Mouse (Mus musculus) hindbrain, embryonic 13.5 days (tissue): ENCODE results near the gene Madcam1. TPM values are rescaled to one million over a fixed set of nuclear protein-coding genes. Genes with fewer than 3 reads are reported as not detected.

ENCODE experiments used
- ATAC-seq: fragments of 200-750 bp; cut with Nextera tagmentation; 2 replicates; pipeline ENCODE4 v1.8.0; 2017; ENCODE audit warnings: moderate TSS enrichment; ENCODE audit not compliant: low FRiP score
- H3K27ac ChIP-seq: fragments of 300-500 bp; sonication (generic); 2 replicates; pipeline ENCODE4 v1.5.1; 2015; ENCODE audit warnings: inconsistent platforms, mild to moderate bottlenecking, moderate library complexity
- H3K27me3 ChIP-seq: fragments of 300-500 bp; sonication (generic); 2 replicates; pipeline ENCODE4 v1.6.1; 2015; ENCODE audit warnings: mild to moderate bottlenecking, inconsistent platforms
- H3K36me3 ChIP-seq: fragments of 300-500 bp; sonication (generic); 2 replicates; pipeline ENCODE4 v1.6.1; 2015; ENCODE audit warnings: mild to moderate bottlenecking, inconsistent platforms
- H3K4me1 ChIP-seq: fragments of 300-500 bp; sonication (generic); replicated peaks from 2 replicates; pipeline ENCODE4 v1.6.1; 2015; ENCODE audit warnings: inconsistent platforms
- H3K4me2 ChIP-seq: fragments of 300-500 bp; sonication (generic); 2 replicates; pipeline ENCODE4 v1.6.1; 2015; ENCODE audit warnings: inconsistent platforms, mild to moderate bottlenecking, moderate library complexity
- H3K4me3 ChIP-seq: fragments of 300-500 bp; sonication (generic); 2 replicates; pipeline ENCODE4 v1.5.1; 2015; ENCODE audit warnings: mild to moderate bottlenecking, inconsistent platforms
- H3K9ac ChIP-seq: fragments of 300-500 bp; sonication (generic); 2 replicates; pipeline ENCODE4 v1.6.1; 2015; ENCODE audit warnings: mild to moderate bottlenecking, inconsistent platforms
- H3K9me3 ChIP-seq: fragments of 300-500 bp; sonication (generic); 2 replicates; pipeline ENCODE4 v1.6.1; 2016; ENCODE audit warnings: inconsistent platforms
- WGBS: fragments of 180-500 bp; shearing (Covaris S2); methylation state at CpG from one replicate; pipeline ENCODE4 v1.1.7; 2015; 5-methylcytosine and 5-hydroxymethylcytosine counted together
- polyA plus RNA-seq: library from polyadenylated mRNA; unstranded; fragments of >200 nt; fragmentation: Nextera tagmentation; extraction: Ambion mirVana; gene quantifications from 2 replicates; pipeline ENCODE4 v1.2.1, GENCODE M21; 2015

The Madcam1 gene
- 0.87 and 0.88 TPM in 2 replicates for polyA plus RNA-seq

GRCm38 (mm10) chr10:79664131-79664665 lies at the start of gene Madcam1:
Gene Madcam1, plus strand, starts transcription at chr10:79664559.
- 13% methylated on average over 13 of the region's 13 CpGs for WGBS
- no peak for ATAC-seq
- H3K36me3 ChIP-seq: no peaks in the 10 kb centered on the region
- no peaks in the 10 kb centered on the region for H3K9me3 ChIP-seq
- no peaks in the 10 kb centered on the region for H3K27me3 ChIP-seq
- H3K4me2 ChIP-seq: no peak within 1 kb of the TSS
- no peak within 1 kb of the TSS for H3K4me3 ChIP-seq
- no peak within 1 kb of the TSS for H3K9ac ChIP-seq
- H3K27ac ChIP-seq: no peak within 1 kb of the TSS
- peaks cover 12% of the 10 kb centered on the region for H3K4me1 ChIP-seq

GRCm38 (mm10) chr10:79615860-79616259 lies 48.5 kb upstream of the Madcam1 start:
- Histone ChIP-seq H3K4me2 (no peak overlapping the region), H3K27me3 (peaks cover 32% of the 10 kb centered on the region), H3K9ac (no peak overlapping the region), H3K4me3 (no peak overlapping the region), H3K4me1 (peaks cover 33% of the 10 kb centered on the region), H3K27ac (no peak overlapping the region), H3K9me3 (no peaks in the 10 kb centered on the region), H3K36me3 (peaks cover 19% of the 10 kb centered on the region)
- no peak for ATAC-seq
- 16% methylated on average over 8 of the region's 8 CpGs for WGBS

GRCm38 (mm10) chr10:79616376-79616775 lies 48.0 kb upstream of the Madcam1 start:
- Histone ChIP-seq H3K4me2 (no peak overlapping the region), H3K9ac (no peak overlapping the region), H3K27me3 (peaks cover 27% of the 10 kb centered on the region), H3K9me3 (no peaks in the 10 kb centered on the region), H3K36me3 (peaks cover 23% of the 10 kb centered on the region), H3K4me1 (peaks cover 34% of the 10 kb centered on the region), H3K27ac (no peak overlapping the region), H3K4me3 (no peak overlapping the region)
- ATAC-seq: no peak
- 86% methylated on average over 5 of the region's 5 CpGs for WGBS

GRCm38 (mm10) chr10:79623950-79624349 lies 40.4 kb upstream of the Madcam1 start:
- no peak overlapping the region for H3K27ac ChIP-seq
- ATAC-seq: no peak
- peak overlapping the region; percentile 20; the same call in 1 of the 2 replicates for H3K9ac ChIP-seq
- WGBS: 62% methylated on average over 12 of the region's 12 CpGs
- H3K4me2 ChIP-seq: no peak overlapping the region
- H3K4me1 ChIP-seq: peaks cover 11% of the 10 kb centered on the region; the same call in 1 of the 2 replicates
- peaks cover 50% of the 10 kb centered on the region for H3K36me3 ChIP-seq
- H3K27me3 ChIP-seq: no peaks in the 10 kb centered on the region
- no peaks in the 10 kb centered on the region for H3K9me3 ChIP-seq
- H3K4me3 ChIP-seq: no peak overlapping the region

- H3K27ac ChIP-seq: no peak overlapping the region
- WGBS: 76% methylated on average over 9 of the region's 9 CpGs
- H3K9ac ChIP-seq: no peak overlapping the region
- H3K4me3 ChIP-seq: no peak overlapping the region
- H3K9me3 ChIP-seq: no peaks in the 10 kb centered on the region
- H3K4me1 ChIP-seq: peaks cover 8% of the 10 kb centered on the region; the same call in 1 of the 2 replicates
- H3K27me3 ChIP-seq: no peaks in the 10 kb centered on the region
- ATAC-seq: no peak
- no peak overlapping the region for H3K4me2 ChIP-seq
- peaks cover 40% of the 10 kb centered on the region for H3K36me3 ChIP-seq
These were observed 39.0 kb upstream of the Madcam1 start for GRCm38 (mm10) chr10:79625398-79625797.

GRCm38 (mm10) chr10:79626156-79626555 lies 38.2 kb upstream of the Madcam1 start:
- Histone ChIP-seq H3K27ac (no peak overlapping the region), H3K4me2 (no peak overlapping the region), H3K27me3 (no peaks in the 10 kb centered on the region), H3K36me3 (peaks cover 35% of the 10 kb centered on the region), H3K9me3 (no peaks in the 10 kb centered on the region), H3K9ac (no peak overlapping the region; the same call in 1 of the 2 replicates), H3K4me1 (0 out of 2 replicates have a peak, but pooled peaks cover 2% of the 10 kb centered on the region), H3K4me3 (no peak overlapping the region)
- ATAC-seq: no peak
- WGBS: 81% methylated on average over 10 of the region's 10 CpGs

- Histone ChIP-seq H3K4me2 (no peak overlapping the region), H3K9ac (no peak overlapping the region), H3K4me1 (peaks cover 2% of the 10 kb centered on the region; the same call in 1 of the 2 replicates), H3K4me3 (no peak overlapping the region), H3K27ac (no peak overlapping the region), H3K27me3 (no peaks in the 10 kb centered on the region), H3K9me3 (no peaks in the 10 kb centered on the region), H3K36me3 (peaks cover 33% of the 10 kb centered on the region)
- 83% methylated on average over 5 of the region's 5 CpGs for WGBS
- ATAC-seq: no peak
These were observed 36.0 kb upstream of the Madcam1 start for GRCm38 (mm10) chr10:79628377-79628776.

GRCm38 (mm10) chr10:79631432-79631831 lies 32.9 kb upstream of the Madcam1 start:
- Histone ChIP-seq H3K4me2 (no peak overlapping the region), H3K4me1 (peaks cover 23% of the 10 kb centered on the region), H3K9me3 (no peaks in the 10 kb centered on the region), H3K27me3 (no peaks in the 10 kb centered on the region), H3K27ac (0 out of 2 replicates have a peak overlapping the region, but pooled peaks have one; percentile 8), H3K36me3 (peaks cover 11% of the 10 kb centered on the region), H3K4me3 (no peak overlapping the region), H3K9ac (no peak overlapping the region)
- WGBS: 65% methylated on average over 4 of the region's 4 CpGs
- no peak for ATAC-seq

GRCm38 (mm10) chr10:79633006-79633777 lies 31.2 kb upstream of the Madcam1 start:
- Histone ChIP-seq H3K9me3 (no peaks in the 10 kb centered on the region), H3K9ac (no peak overlapping the region; the same call in 1 of the 2 replicates), H3K27ac (no peak overlapping the region), H3K4me2 (no peak overlapping the region), H3K27me3 (0 out of 2 replicates have a peak, but pooled peaks cover 10% of the 10 kb centered on the region), H3K4me1 (peaks cover 32% of the 10 kb centered on the region), H3K36me3 (0 out of 2 replicates have a peak, but pooled peaks cover 5% of the 10 kb centered on the region), H3K4me3 (no peak overlapping the region)
- ATAC-seq: no peak
- 86% methylated on average over 17 of the region's 17 CpGs for WGBS

- Histone ChIP-seq H3K9me3 (no peaks in the 10 kb centered on the region), H3K36me3 (no peaks in the 10 kb centered on the region), H3K9ac (peak overlapping the region; percentile 96), H3K4me2 (peak overlapping the region; percentile 80), H3K27me3 (peaks cover 32% of the 10 kb centered on the region), H3K4me3 (peak overlapping the region; percentile 80), H3K4me1 (peaks cover 46% of the 10 kb centered on the region), H3K27ac (peak overlapping the region; percentile 96)
- no peak; the same call in 1 of the 2 replicates for ATAC-seq
- WGBS: 69% methylated on average over 8 of the region's 8 CpGs
These were observed 28.1 kb upstream of the Madcam1 start for GRCm38 (mm10) chr10:79636287-79636686.

- ATAC-seq: peak; percentile 84
- Histone ChIP-seq H3K4me1 (peaks cover 46% of the 10 kb centered on the region), H3K36me3 (no peaks in the 10 kb centered on the region), H3K27me3 (peaks cover 32% of the 10 kb centered on the region), H3K9me3 (no peaks in the 10 kb centered on the region), H3K27ac (peak within 1 kb of the TSS; percentile 96), H3K4me3 (peak within 1 kb of the TSS; percentile 80), H3K4me2 (peak within 1 kb of the TSS; percentile 80), H3K9ac (peak within 1 kb of the TSS; percentile 96)
- under 1% methylated on average over 109 of the region's 116 CpGs for WGBS
These were observed 26.9 kb upstream of the Madcam1 start, which contains the start of gene Shc2 for GRCm38 (mm10) chr10:79637128-79638110. Gene Shc2, minus strand, starts transcription at chr10:79637918.
